Mouse (Mus musculus) bone marrow, adult 2 months (tissue): Measurements from ENCODE around the gene Dnajc17.

Source experiments
- CTCF ChIP-seq: fragments of 200-500 bp; IDR thresholded peaks from 2 replicates; pipeline ENCODE4 v1.5.1; 2011; ENCODE audit warnings: low read length, control low read depth; ENCODE audit not compliant: control insufficient read depth, insufficient read depth
- POLR2A ChIP-seq: fragments of 200-500 bp; IDR thresholded peaks from 2 replicates; pipeline ENCODE4 v1.6.1; 2011; ENCODE audit warnings: low read depth, mild to moderate bottlenecking, control low read depth, low read length, borderline replicate concordance; ENCODE audit not compliant: control insufficient read depth

DNA sequence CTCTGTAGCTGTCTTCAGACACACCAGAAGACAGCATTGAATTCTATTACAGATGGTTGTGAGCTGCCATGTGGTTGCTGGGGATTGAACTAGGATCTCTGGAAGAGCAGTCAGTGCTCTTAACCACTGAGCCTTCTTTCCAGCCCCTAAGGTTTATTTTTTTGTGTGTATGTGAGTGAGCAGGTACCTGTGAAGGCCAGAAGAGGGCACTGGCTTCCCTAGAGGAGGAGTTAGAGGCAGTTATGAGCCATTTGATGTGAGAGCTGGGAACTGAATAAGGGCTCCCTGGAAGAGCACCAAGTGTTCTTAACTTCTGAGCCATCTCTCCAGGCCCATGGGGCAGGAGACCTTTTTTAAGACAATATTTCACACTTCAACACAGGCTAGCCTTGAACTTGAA, 43.2 kb downstream of the Dnajc17 start:
- no peak for TF ChIP-seq POLR2A
- TF ChIP-seq CTCF = no peak
